ENCODE assay signal across 22 mouse cellular contexts in genomic region chr3:50982649-50983048, GRCm38 (mm10).
DNase-seq lines count a peak whose midpoint lies in the region; ATAC-seq and TF ChIP-seq lines count a peak whose summit lies in the region.
"Had no signal": no experiment of that assay in that cellular context is flagged by ENCODE, and none has a peak within 500 bp of the region (broad histone marks: within the 10 kb centered on the region; RNA-seq: fewer than 3 reads in every experiment).

No protein-coding gene starts in this region.

- H3K9ac ChIP-seq in embryonic facial prominence, embryonic 12.5 days = no peak overlapping the region
- no peak overlapping the region for H3K9ac ChIP-seq in lung, embryonic 14.5 days
- no peak overlapping the region for H3K9ac ChIP-seq in midbrain, postnatal 0 days (replicated peaks; ENCODE audit: low read length, poor library complexity, severe bottlenecking)
- H3K9ac ChIP-seq: embryonic facial prominence, embryonic 15.5 days; heart, embryonic 12.5 days; liver, postnatal 0 days had no signal

- TF ChIP-seq CTCF in lung, embryonic 14.5 days (IDR thresholded peaks at IDR 0.05; ENCODE audit: low read depth) = no peak
- TF ChIP-seq CTCF in midbrain, postnatal 0 days (IDR thresholded peaks at IDR 0.05) = no peak

- intact Hi-C loops in gastrocnemius, postnatal 36 days (cut with DNase I) = no loop called here

- peak overlapping the region; percentile 30; the same call in 1 of the 2 replicates for H3K27ac ChIP-seq in embryonic facial prominence, embryonic 12.5 days
- no peak overlapping the region for H3K27ac ChIP-seq in embryonic facial prominence, embryonic 10.5 days (replicated peaks)
- H3K27ac ChIP-seq in lung, embryonic 14.5 days (ENCODE audit: low read depth) = no peak overlapping the region
- H3K27ac ChIP-seq in midbrain, postnatal 0 days (ENCODE audit: low read depth, low read length) = no peak overlapping the region
- H3K27ac ChIP-seq: embryonic facial prominence, embryonic 15.5 days; macrophage had no signal

- no peak for DNase-seq in embryonic facial prominence, embryonic 10.5 days (ENCODE audit: low spot score)
- DNase-seq in lung, embryonic 14.5 days = peak; percentile 33
- no peak for DNase-seq in lung, postnatal 36 days
- peak; percentile 35 for DNase-seq in mesoderm, embryonic 11.5 days (ENCODE audit: low read depth, low spot score)
- no peak for DNase-seq in midbrain, postnatal 0 days (ENCODE audit: low spot score)
- no peak for DNase-seq in gastrocnemius, postnatal 36 days
- DNase-seq: cerebellum, adult 11-12 months; cerebellum, postnatal 36 days; gastrocnemius, postnatal 25 days; heart, postnatal 36 days; kidney, adult 9 months; kidney, postnatal 36 days; layer of hippocampus, adult 9-11 months; liver; liver, postnatal 0 days; right cerebral cortex, postnatal 4 days; thymus, postnatal 36 days had no signal

- H3K4me2 ChIP-seq in embryonic facial prominence, embryonic 12.5 days (replicated peaks) = no peak overlapping the region
- H3K4me2 ChIP-seq in lung, embryonic 14.5 days = peak overlapping the region; percentile 13; the same call in 1 of the 2 replicates
- H3K4me2 ChIP-seq in midbrain, postnatal 0 days (ENCODE audit: low read depth, low read length, poor library complexity, severe bottlenecking) = no peak overlapping the region
- H3K4me2 ChIP-seq: embryonic facial prominence, embryonic 15.5 days; heart, embryonic 12.5 days had no signal

- H3K9me3 ChIP-seq in embryonic facial prominence, embryonic 12.5 days = no peaks in the 10 kb centered on the region
- H3K9me3 ChIP-seq in embryonic facial prominence, embryonic 10.5 days = no peaks in the 10 kb centered on the region
- H3K9me3 ChIP-seq in lung, embryonic 14.5 days (ENCODE audit: low read depth, low read length) = no peaks in the 10 kb centered on the region
- H3K9me3 ChIP-seq in midbrain, postnatal 0 days (ENCODE audit: low read length) = no peaks in the 10 kb centered on the region
- H3K9me3 ChIP-seq: embryonic facial prominence, embryonic 15.5 days; heart, embryonic 12.5 days had no signal

- no peak overlapping the region for H3K4me3 ChIP-seq in embryonic facial prominence, embryonic 12.5 days
- no peak overlapping the region for H3K4me3 ChIP-seq in embryonic facial prominence, embryonic 10.5 days
- no peak overlapping the region for H3K4me3 ChIP-seq in lung, embryonic 14.5 days (ENCODE audit: low read depth, low read length)
- H3K4me3 ChIP-seq in midbrain, postnatal 0 days (ENCODE audit: low read depth, low read length) = no peak overlapping the region
- H3K4me3 ChIP-seq: embryonic facial prominence, embryonic 15.5 days; heart, embryonic 12.5 days had no signal

- H3K27me3 ChIP-seq in embryonic facial prominence, embryonic 12.5 days = no peaks in the 10 kb centered on the region
- H3K27me3 ChIP-seq in embryonic facial prominence, embryonic 10.5 days (replicated peaks; ENCODE audit: low read depth, poor library complexity, severe bottlenecking) = no peaks in the 10 kb centered on the region
- no peaks in the 10 kb centered on the region for H3K27me3 ChIP-seq in lung, embryonic 14.5 days (ENCODE audit: insufficient read depth, low read length)
- no peaks in the 10 kb centered on the region for H3K27me3 ChIP-seq in midbrain, postnatal 0 days (ENCODE audit: insufficient read depth, low read length)
- H3K27me3 ChIP-seq: embryonic facial prominence, embryonic 15.5 days; heart, embryonic 12.5 days had no signal

- H3K36me3 ChIP-seq in embryonic facial prominence, embryonic 12.5 days = no peaks in the 10 kb centered on the region
- no peaks in the 10 kb centered on the region for H3K36me3 ChIP-seq in embryonic facial prominence, embryonic 10.5 days (replicated peaks)
- H3K36me3 ChIP-seq in lung, embryonic 14.5 days (ENCODE audit: insufficient read depth) = no peaks in the 10 kb centered on the region
- H3K36me3 ChIP-seq in midbrain, postnatal 0 days (ENCODE audit: insufficient read depth, low read length) = no peaks in the 10 kb centered on the region
- H3K36me3 ChIP-seq: embryonic facial prominence, embryonic 15.5 days; heart, embryonic 12.5 days had no signal

- WGBS in embryonic facial prominence, embryonic 12.5 days = 34% methylated on average over 9 of the region's 9 CpGs
- whole genome bisulfite sequencing in embryonic facial prominence, embryonic 10.5 days = 47% methylated on average over 9 of the region's 9 CpGs
- 22% methylated on average over 9 of the region's 9 CpGs for WGBS in lung, embryonic 14.5 days
- 33% methylated on average over 9 of the region's 9 CpGs for WGBS in midbrain, postnatal 0 days

- peaks cover 14% of the 10 kb centered on the region for H3K4me1 ChIP-seq in embryonic facial prominence, embryonic 12.5 days
- H3K4me1 ChIP-seq in embryonic facial prominence, embryonic 10.5 days = peaks cover 22% of the 10 kb centered on the region
- no peaks in the 10 kb centered on the region for H3K4me1 ChIP-seq in lung, embryonic 14.5 days (ENCODE audit: insufficient read depth)
- H3K4me1 ChIP-seq in midbrain, postnatal 0 days (ENCODE audit: insufficient read depth, low read length) = no peaks in the 10 kb centered on the region; the same call in 1 of the 2 replicates

- no peak for ATAC-seq in embryonic facial prominence, embryonic 12.5 days (ENCODE audit: insufficient number of reproducible peaks, insufficient read depth, low FRiP score, low TSS enrichment)
- no peak for ATAC-seq in lung, embryonic 14.5 days (ENCODE audit: insufficient read depth)
- peak; percentile 27; the same call in 1 of the 2 replicates for ATAC-seq in midbrain, postnatal 0 days (ENCODE audit: low FRiP score)
- no peak for ATAC-seq in cerebellum, adult (ENCODE audit: insufficient number of reproducible peaks, low FRiP score, low TSS enrichment)
- ATAC-seq: liver, postnatal 0 days had no signal

Comparison
In these comparisons a context has a peak if more than half of its experiments do, and no peak if none do; other contexts are left out.
1. DNase-seq: peak in lung, embryonic 14.5 days (single experiment) and mesoderm, embryonic 11.5 days (single experiment); none in embryonic facial prominence, embryonic 10.5 days (single experiment), lung, postnatal 36 days (single experiment), midbrain, postnatal 0 days (single experiment) and gastrocnemius, postnatal 36 days (0 of 2).